Mouse (Mus musculus) lung, postnatal 25 days (tissue): ENCODE results near the gene Ndufs5.

Experiments
- DNase-seq: peaks from one replicate; pipeline ENCODE4 v3.0.0; 2022; ENCODE audit warnings: low spot score

The Ndufs5 gene

DNA sequence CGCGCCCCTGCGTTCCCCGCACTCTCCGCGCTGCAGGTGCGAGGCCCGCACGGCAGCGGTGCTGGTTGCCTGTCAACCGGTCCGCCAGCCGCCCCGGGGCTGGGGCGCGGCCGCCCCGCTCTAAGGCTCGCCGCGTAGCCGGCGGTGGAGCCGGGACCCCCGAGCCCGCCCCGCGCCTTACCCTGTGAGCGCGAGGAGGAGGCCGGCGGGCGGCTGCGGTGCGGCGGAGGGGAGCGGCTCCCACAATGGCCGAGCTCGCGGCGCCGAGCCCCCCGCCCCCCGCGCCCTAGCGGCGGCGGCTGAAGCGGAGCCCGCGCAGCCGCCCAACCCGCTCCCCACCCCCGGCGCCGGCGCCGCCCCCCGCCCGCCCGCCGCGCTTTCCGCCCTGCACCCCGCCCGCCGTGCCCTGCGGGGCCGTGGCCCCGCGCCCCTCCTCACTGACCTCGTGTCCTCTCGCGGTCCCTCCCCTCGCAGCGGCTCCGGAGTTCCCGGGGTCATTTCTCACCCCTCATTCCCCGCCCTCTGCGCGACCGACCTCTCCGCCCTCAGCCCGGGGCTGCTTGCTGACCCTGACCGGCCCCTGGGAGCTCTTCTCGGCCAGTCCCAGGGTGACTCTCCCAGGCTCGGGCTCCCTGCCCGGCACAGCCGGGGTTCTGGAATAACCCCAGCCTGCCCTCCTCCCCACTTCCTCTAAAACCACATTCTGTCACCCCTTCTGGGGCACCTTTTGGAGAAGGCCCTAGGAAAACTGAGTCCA, 30.8 kb downstream of the Ndufs5 start:
- DNase-seq: peak; percentile 31

- DNase-seq: no peak
Observed at GRCm38 (mm10) chr4:123686368-123687024, 31.5 kb downstream of the Ndufs5 start.

DNA sequence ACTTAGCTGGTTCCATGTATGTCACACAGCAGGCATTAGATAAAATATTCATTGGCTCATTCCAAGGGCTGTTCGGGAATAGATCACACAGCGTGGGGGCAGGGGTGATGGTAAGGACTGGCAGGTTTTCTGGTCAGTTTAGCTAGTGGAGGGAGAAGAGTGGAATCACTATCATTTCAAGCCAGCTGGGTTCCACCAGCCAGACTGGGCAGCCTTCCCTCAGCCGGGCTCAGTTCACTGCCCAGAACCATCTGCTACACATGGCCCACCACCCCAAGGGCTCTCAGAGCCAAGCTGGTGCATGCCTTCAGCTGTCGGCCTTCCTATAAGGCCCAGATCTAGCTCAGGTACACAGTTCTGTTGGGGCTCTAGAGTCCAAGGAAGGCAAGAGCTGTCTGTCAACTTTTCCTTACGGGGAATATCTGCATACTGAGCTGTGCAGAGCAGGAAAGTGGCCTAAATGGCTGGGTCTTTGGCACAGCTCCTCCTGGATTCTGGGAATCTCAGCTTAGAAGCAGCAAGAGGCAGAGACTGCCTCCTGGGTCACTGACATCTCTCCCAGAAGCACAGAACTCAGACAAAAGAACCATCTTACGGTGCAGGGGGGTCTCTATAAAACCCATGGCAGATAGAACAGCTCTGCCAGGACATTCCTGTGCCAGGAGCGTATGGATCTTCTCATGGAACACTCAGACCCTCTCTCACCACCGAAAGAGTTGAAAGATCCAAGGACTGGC, 32.3 kb downstream of the Ndufs5 start:
- no peak for DNase-seq

GRCm38 (mm10) chr4:123685046-123685445, 33.0 kb downstream of the Ndufs5 start:
- no peak for DNase-seq

DNA sequence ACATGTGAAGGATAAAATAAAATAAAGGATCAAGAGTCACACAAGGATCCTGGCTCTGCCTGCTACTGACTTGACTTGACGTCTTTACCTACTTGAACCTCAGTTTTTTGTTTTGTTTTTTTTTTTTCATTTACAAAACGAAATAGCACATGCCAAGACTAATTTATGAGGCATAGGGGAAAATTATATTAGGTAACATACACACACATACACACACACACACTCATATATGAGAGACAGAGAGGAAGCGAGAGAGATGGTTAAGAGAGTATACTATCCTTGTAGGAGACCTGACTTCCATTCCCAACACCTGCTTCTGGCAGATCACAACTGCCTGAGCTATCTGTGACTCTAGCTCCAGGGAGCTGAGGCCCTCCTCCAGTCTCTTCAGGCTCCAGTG, 33.7 kb downstream of the Ndufs5 start, which contains the start of gene Macf1:
TSS of gene Macf1 (minus strand) at position 101 of the 400 bp plus-strand sequence.
- DNase-seq: no peak

GRCm38 (mm10) chr4:123682291-123682690, 35.7 kb downstream of the Ndufs5 start:
- no peak for DNase-seq

DNA sequence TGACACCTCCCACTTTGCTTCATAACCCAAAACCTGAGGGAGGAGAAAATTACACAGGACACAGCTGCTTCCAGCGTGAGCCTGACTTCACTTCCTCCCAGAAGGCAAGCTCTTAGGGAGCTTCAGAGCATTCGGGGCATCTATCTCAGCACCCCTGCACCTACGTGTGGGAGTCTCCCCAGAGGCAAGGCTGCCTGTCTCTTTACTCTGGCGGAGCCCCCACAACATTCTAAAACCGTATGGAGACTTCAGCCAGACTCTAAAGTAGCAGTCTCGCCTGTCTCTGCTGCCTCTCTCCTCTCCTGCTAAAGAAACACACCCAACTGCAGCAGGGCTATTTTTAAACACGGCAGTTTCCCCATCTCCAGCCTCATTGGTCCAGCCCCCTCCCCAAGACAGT, 37.0 kb downstream of the Ndufs5 start:
- no peak for DNase-seq

DNA sequence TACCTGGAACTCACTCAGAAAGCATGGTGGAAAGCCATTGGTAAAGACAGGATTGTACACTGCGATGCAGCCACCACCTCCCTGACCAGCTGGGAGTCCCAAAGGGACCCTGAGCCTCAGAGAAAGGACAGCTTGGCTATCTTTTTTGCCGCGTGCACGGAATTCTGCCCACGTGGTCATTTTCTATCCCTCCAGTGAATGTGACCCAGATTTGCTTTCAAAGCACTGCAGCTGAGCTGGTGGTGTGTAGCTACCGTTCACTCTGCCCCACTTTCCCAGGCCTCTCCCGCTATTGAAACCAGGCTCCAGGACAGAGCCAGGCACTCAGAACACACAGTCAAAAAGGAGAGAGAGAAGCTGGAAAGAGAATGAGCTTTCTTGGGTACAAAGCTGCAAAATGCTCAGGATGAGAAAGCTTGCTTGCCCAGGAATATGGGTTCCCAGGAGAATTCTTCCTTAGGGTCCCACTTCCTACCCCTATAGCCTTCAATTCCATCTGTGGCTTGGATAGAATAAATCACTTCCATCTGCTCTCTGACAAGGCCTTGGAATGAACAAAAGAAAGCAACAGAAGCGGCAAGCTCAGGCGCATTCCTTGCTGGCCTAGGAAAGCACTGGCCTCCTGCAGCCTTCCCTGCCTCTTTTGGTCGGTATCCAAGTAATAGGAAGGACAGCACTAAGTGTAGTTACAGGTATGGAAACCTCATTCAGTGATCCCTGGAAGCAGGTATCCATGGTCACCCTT, 40.8 kb downstream of the Ndufs5 start:
- DNase-seq: no peak

DNA sequence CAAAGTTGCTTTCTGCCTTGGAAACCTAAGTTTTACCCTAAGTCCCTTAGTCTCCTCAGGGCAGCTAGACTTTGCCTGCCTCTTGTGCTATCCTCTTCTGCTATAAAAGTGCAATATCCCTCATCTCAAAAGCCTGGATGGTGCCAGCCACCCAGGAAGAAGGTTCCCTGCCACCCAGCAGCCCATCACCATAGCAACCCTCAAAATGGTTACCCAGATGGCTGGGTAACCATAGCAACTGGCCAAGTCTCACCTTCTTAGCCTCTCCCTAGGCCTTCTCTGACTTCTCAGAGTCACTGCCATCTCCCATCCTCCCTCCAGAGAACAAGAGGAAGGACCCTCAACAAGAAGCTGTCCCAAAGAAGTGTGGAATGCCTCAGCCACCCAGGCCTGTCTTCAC, 47.4 kb downstream of the Ndufs5 start:
- no peak for DNase-seq

DNA sequence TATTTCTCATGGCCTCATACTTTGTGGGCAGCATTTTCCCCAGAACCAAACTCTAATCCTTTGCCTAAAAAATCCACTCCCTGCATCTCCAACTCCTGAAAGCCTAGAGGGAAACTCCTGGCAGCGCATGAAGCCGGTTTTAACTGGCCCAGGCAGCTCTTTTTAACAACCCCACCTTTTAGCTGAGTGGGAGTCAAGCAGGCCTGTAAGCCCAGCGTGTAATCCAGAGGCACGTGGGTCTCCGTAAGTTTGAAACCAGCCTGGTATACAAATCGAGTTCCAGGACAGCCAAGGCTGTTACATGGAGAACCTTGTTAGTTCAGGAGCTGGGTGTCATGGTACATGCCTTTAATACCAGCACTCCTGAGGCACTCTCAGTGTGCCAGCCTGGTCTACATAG, 48.3 kb downstream of the Ndufs5 start:
- no peak for DNase-seq

DNA sequence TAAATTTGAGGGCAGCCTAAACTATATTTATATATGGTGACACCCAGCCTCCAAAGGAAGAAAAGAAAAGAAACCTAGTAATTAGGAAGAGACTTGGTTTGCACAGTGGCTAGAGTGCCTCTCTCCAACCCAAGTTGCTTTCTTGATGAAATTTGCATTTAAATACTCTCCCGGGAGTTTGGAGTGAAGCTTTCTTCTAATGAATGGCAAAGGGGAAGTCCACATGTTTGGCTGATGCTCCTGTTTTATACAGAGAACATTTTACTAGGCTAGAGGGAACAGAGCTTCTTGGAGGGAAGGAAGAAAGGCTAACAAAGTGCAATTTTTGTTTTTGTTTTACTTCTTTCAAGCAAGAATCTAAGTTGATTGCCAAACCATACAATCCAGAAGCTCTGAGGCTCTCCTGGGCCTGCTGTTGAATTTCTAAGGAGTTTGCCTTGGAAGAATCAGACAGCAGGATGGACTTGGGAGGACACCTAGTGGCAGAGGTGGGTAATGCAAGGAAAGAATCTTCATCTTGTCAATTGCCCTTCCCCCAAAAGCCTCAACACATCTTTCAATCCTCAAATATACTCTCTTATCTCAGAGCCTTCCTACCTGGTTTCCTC, 50.6 kb downstream of the Ndufs5 start:
- DNase-seq: peak; percentile 83

DNA sequence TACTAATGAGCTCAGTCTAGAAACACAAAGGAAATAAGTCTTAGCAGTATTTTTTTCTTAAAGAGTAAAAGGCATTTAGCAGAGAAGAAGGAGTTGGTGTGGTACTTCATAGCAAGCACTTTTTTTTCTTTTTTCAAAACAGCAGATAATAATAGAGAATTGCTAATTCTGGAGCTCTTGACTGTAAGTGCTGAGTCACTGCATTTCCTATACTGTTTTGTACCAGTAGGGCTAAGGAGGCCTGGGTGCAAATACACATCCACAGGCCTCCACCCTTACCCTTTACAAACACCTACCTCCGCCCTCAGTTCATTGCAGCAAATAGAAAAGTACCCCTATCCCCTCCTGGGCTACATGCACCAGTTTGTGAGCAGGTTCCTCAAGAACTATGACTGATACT, 51.5 kb downstream of the Ndufs5 start:
- no peak for DNase-seq

DNA sequence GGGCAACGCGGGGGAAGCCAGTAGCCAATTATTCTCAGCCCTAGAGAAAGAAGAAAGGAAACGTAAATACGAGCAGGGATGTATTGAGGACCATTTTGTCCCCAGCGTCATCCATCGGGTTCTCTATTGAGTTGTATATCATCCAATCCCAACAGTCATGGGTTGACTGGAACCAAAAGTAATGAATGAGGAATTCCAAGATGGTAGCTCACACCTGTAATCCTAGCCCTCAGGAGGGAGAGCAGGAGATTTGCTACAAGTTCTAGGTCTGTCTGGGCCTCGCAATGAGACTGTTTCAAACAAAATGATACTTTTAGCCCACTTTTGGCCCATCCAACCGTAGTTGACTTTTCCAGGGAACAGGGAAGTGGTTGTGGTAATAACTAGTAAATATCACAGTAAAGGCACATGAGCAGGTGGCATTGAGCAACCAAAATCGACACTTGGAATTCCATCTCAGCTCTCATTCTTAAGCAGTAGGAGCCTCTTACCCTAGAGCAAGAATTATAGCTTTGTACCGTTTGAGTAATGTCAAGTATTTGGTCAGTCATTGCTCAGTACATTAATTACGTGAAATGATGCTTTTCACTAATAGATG, 52.2 kb downstream of the Ndufs5 start:
- peak; percentile 59 for DNase-seq

- no peak for DNase-seq
Observed at GRCm38 (mm10) chr4:123664951-123665661, 52.9 kb downstream of the Ndufs5 start.

GRCm38 (mm10) chr4:123664021-123664950, 53.7 kb downstream of the Ndufs5 start:
- DNase-seq: peak; percentile 77

- no peak for DNase-seq
Observed at GRCm38 (mm10) chr4:123663688-123663965, 54.4 kb downstream of the Ndufs5 start.

- DNase-seq: no peak
Observed at GRCm38 (mm10) chr4:123662914-123663687, 54.9 kb downstream of the Ndufs5 start.
